Mouse (Mus musculus) adrenal gland, postnatal 10 days (tissue): Measurements from ENCODE around the gene Hlf. TPM values are rescaled to one million over a fixed set of nuclear protein-coding genes. Genes with fewer than 3 reads are reported as not detected.

Experiments used
- DNase-seq: peaks from one replicate; pipeline ENCODE4 v3.0.0; 2021; ENCODE audit warnings: mixed read lengths
- long read RNA-seq, 2 experiments: library from polyadenylated mRNA; stranded (forward); transcript quantifications; one replicate each; pipeline ENCODE4 v2.0.0; 2021
- total RNA-seq, 2 experiments: library from RNA; stranded (reverse); gene quantifications; 2 replicates each; pipeline ENCODE4 v1.2.3; 2021

Hlf gene
- total RNA-seq: 10 to 100 TPM; 22.5 to 22.8 TPM
- long read RNA-seq, experiment 1, full-length matches to known transcripts: 4 of 16 reads
- long read RNA-seq, experiment 1, partial matches to known transcripts: 1 of 16 reads
- long read RNA-seq, experiment 1, other reads (novel, unspliced or antisense): 11 of 16 reads
- long read RNA-seq, experiment 2, full-length matches to known transcripts: 1 of 5 reads
- long read RNA-seq, experiment 2, partial matches to known transcripts: 0 of 5 reads
- long read RNA-seq, experiment 2, other reads (novel, unspliced or antisense): 4 of 5 reads

GRCm38 (mm10) chr11:90390817-90391173 lies at the start of gene Hlf:
Hlf (minus strand) TSS chr11:90390895.
- peak; percentile 94 for DNase-seq

- no peak for DNase-seq
Measured at GRCm38 (mm10) chr11:90438768-90439167, 48.1 kb upstream of the Hlf start.

- no peak for DNase-seq
Measured at GRCm38 (mm10) chr11:90425207-90425525, 34.5 kb upstream of the Hlf start.

- no peak for DNase-seq
Measured at GRCm38 (mm10) chr11:90424334-90425206, 33.9 kb upstream of the Hlf start.

GRCm38 (mm10) chr11:90423896-90424295 lies 33.2 kb upstream of the Hlf start:
- no peak for DNase-seq

GRCm38 (mm10) chr11:90419706-90420105 lies 29.0 kb upstream of the Hlf start:
- no peak for DNase-seq

- DNase-seq: peak; percentile 99
Measured at GRCm38 (mm10) chr11:90417921-90418320, 27.2 kb upstream of the Hlf start.

- no peak for DNase-seq
Measured at GRCm38 (mm10) chr11:90417011-90417410, 26.3 kb upstream of the Hlf start.

GRCm38 (mm10) chr11:90398850-90399249 lies 8.2 kb upstream of the Hlf start:
- DNase-seq: no peak

GRCm38 (mm10) chr11:90391271-90392185 lies 833 bp upstream of the Hlf start:
- no peak for DNase-seq

GRCm38 (mm10) chr11:90389902-90390816 lies 536 bp downstream of the Hlf start:
- DNase-seq: no peak

GRCm38 (mm10) chr11:90389174-90389901 lies 1.4 kb downstream of the Hlf start:
- DNase-seq: peak; percentile 58

GRCm38 (mm10) chr11:90387501-90388440 lies 2.9 kb downstream of the Hlf start:
- no peak for DNase-seq

- DNase-seq: peak; percentile 84
Measured at GRCm38 (mm10) chr11:90382005-90382611, 8.6 kb downstream of the Hlf start.

- no peak for DNase-seq
Measured at GRCm38 (mm10) chr11:90381113-90381512, 9.6 kb downstream of the Hlf start.

- no peak for DNase-seq
Measured at GRCm38 (mm10) chr11:90380131-90380685, 10.5 kb downstream of the Hlf start.

GRCm38 (mm10) chr11:90378008-90378407 lies 12.7 kb downstream of the Hlf start:
- no peak for DNase-seq

GRCm38 (mm10) chr11:90376436-90376835 lies 14.3 kb downstream of the Hlf start:
- no peak for DNase-seq
